Mouse (Mus musculus) brain, adult 2 months (tissue): ENCODE data around the gene Igfbp5.
A peak's percentile ranks its signal among the peaks of the same experiment; 100 is the strongest.

Experiments used
- DNase-seq: peaks from one replicate; pipeline ENCODE4 v3.0.0; 2011; ENCODE audit warnings: low read depth, low spot score

The Igfbp5 gene

GRCm38 (mm10) chr1:72874287-72875211 lies at the start of gene Igfbp5:
Igfbp5 (minus strand) TSS chr1:72874884.
- peak; percentile 83 for DNase-seq

GRCm38 (mm10) chr1:72914815-72915214 lies 40.1 kb upstream of the Igfbp5 start:
- DNase-seq: peak; percentile 15

- DNase-seq: no peak
Observed at GRCm38 (mm10) chr1:72913073-72913472, 38.4 kb upstream of the Igfbp5 start.

- no peak for DNase-seq
Observed at GRCm38 (mm10) chr1:72895821-72896220, 21.1 kb upstream of the Igfbp5 start.

- peak; percentile 26 for DNase-seq
Observed at GRCm38 (mm10) chr1:72887910-72888309, 13.2 kb upstream of the Igfbp5 start.

- DNase-seq: no peak
Observed at GRCm38 (mm10) chr1:72885819-72886169, 11.1 kb upstream of the Igfbp5 start.

- DNase-seq: no peak
Observed at GRCm38 (mm10) chr1:72885111-72885818, 10.6 kb upstream of the Igfbp5 start.

GRCm38 (mm10) chr1:72879319-72879634 lies 4.6 kb upstream of the Igfbp5 start:
- no peak for DNase-seq

GRCm38 (mm10) chr1:72878473-72879318 lies 4.0 kb upstream of the Igfbp5 start:
- no peak for DNase-seq

- peak; percentile 89 for DNase-seq
Observed at GRCm38 (mm10) chr1:72877892-72878291, 3.2 kb upstream of the Igfbp5 start.

GRCm38 (mm10) chr1:72876111-72876510 lies 1.4 kb upstream of the Igfbp5 start:
- DNase-seq: peak; percentile 79

GRCm38 (mm10) chr1:72875708-72876107 lies 1.0 kb upstream of the Igfbp5 start:
- no peak for DNase-seq

- DNase-seq: peak; percentile 83
Observed at GRCm38 (mm10) chr1:72873511-72874286, 985 bp downstream of the Igfbp5 start.

- DNase-seq: peak; percentile 65
Observed at GRCm38 (mm10) chr1:72873078-72873477, 1.6 kb downstream of the Igfbp5 start.

- peak; percentile 95 for DNase-seq
Observed at GRCm38 (mm10) chr1:72872521-72872920, 2.2 kb downstream of the Igfbp5 start.

- DNase-seq: peak; percentile 92
Observed at GRCm38 (mm10) chr1:72871697-72872411, 2.8 kb downstream of the Igfbp5 start.

- no peak for DNase-seq
Observed at GRCm38 (mm10) chr1:72871337-72871696, 3.4 kb downstream of the Igfbp5 start.

GRCm38 (mm10) chr1:72870615-72871336 lies 3.9 kb downstream of the Igfbp5 start:
- DNase-seq: peak; percentile 98

- DNase-seq: peak; percentile 87
Observed at GRCm38 (mm10) chr1:72869681-72870614, 4.7 kb downstream of the Igfbp5 start.
